Mouse (Mus musculus) inflammation-experienced regulatory T-cells, adult 6 months (primary cell): Measurements from ENCODE around the gene Gypa. TPM values are rescaled to one million over a fixed set of nuclear protein-coding genes. Genes with fewer than 3 reads are reported as not detected.

Experiments used
- ATAC-seq: one replicate; pipeline ENCODE4 v1.8.0; 2017
- polyA plus RNA-seq, 3 experiments: library from polyadenylated mRNA; unstranded; fragments of 100-300 nt; shearing (Covaris generic); gene quantifications; one replicate each; pipeline ENCODE4 v1.2.1; 2017

Gene Gypa
- not detected for polyA plus RNA-seq

DNA sequence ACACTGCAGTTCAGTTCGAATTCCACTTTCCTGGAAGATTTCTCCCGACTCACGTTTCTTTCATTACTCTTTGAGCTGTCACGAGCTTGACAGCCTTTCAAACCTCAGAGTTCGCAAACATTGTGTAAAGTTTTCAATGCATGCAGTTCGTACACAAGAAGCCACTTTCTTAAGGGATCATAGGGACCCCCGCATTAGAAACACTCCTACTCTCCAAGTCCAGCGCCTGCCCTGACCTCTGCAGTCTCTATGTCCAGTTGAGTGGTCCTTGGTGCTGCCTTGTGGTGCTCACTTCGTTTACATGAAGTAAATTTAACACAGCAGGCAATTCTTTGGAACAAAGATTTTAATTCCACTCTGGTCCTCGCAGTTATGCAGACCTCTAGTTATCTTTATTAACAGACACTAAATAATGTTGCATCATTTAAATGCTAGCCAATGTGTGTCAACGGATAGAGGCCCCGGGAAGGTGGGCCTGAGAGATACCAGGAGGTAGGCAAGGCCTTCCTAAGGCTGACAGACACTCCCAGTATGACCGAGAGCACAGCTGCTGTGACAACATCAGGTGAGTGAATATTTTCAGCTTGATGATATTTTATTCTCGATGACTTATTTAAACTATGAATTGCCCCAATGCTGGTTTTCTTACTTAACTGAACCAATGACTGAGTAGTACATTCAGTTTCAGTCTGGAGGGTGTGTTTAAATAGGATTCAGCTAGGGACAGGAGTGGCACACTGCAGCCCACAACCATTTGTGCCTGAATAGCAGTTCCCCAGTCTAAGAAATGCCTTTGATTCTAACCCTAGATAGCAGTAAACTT lies at the start of gene Gypa:
TSS of gene Gypa (plus strand) at position 259 of the 823 bp plus-strand sequence.
- no peak for ATAC-seq

DNA sequence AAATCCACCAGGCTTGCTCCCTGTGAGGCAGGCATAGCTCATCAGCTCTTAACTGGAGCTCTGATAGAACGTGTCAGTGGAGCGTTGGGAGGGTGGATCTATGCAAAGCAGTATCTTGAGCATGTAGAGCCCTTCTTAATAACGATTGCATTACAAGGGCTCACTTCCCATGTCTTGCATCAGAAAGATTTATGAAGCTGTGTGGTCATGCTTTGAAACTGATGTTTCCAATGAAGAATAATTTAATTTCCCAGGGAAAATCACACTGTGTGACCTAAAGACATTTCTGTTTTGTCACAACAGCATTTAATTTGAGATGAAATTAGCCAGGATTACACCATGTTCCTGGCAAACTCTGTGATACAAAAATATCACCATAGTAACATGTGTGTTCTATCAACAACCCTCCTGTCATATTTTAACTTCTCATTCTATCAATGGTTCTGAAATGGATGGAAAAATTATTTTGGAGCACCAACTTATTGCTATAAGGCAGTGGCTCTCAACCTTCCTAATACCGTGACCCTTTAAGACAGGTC lies 49.0 kb upstream of the Gypa start:
- no peak for ATAC-seq

DNA sequence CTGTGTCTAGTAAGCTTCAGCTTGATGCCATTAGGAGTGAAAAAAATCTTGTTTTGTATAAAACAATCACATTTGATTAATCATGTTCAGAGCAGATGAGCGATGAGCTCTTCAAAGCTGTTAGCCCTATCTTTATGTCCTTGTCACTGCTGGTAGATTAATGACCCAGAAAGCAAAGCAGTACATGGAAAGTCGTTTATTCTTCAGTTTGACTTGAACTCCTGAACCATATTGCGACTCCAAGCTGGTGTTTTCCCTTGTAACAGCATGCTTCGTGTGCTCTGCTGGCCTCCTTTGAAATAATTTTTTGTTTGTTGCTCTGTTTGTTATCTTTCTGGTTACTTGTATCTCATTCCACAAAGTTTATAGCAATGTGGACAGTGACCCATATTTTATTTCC lies 46.4 kb upstream of the Gypa start:
- no peak for ATAC-seq

DNA sequence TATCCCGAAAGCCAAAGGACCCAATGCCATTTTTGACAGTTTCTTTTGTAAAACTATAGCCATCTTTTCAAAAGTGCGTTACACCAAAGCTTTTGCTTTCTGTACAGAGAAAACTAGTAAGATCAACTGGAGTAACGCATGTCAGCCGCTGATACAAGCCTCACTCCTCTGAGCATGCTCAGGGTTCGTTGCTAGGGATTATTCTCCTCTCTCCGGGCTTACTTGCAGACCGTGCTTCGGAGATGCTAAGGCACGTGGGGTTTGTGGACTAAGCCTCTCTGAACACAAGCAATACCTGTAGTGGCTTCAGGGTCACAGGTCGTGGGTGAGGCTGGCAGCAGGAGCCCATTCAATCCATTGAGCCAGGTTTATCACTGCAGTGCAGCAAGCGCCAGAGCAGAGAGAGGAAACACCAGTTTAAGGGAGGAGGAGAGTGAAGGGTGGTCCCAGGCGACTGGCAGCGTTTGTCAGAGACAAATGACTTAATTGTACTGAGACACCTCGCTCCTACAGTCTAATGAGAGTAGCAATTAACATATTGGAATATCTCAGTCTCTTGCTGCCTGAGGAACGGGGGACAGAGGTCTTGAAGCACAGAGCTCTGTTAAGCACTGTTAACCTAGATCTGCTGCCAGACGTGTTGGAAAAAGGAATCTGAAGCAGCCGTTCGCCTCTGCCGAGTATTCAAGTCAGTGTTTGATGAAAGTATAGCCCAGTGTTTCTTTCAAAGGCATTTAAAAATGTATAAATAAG lies 41.5 kb upstream of the Gypa start:
- ATAC-seq: no peak

DNA sequence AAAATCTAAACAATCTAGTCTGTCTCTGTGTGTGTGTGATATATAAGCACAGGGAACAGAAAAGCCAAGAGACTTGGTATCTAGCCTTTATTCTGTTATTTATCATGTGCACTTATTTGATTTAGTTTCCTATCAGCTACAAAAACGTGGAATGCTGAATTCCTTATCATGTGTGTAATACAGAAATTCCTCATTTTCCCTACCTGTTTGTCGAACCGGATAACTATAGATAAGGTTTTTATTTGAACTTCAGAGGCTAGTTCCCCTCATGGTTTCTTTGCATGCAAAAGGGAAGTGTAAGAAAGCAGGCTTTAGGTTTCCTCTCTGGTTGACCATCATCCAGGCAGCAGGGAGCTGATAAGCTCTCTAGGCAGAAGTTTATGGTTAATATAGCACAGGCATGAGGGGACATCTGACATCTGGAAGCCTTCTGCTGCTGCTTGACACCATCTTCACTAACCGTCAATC lies 30.1 kb upstream of the Gypa start:
- ATAC-seq: no peak

DNA sequence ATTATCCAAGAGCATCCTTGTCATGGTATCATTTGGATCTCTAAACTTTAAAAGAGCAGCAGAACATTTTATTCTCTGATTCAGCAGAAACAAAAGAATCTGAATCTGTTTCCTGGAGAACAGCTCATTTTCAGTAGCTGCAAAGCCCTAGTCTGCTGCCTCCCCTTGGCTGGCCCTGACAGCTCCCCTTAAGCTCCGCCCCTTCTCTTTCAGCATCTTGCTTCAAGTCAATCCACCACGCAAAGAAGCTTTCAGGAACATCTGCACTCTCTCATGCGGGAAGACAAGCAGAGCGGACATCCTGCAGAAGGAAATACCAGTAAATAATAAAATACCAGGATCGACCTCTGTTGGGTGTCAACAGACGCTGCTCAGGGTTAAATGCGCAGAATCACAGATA lies 18.6 kb upstream of the Gypa start:
- no peak for ATAC-seq

DNA sequence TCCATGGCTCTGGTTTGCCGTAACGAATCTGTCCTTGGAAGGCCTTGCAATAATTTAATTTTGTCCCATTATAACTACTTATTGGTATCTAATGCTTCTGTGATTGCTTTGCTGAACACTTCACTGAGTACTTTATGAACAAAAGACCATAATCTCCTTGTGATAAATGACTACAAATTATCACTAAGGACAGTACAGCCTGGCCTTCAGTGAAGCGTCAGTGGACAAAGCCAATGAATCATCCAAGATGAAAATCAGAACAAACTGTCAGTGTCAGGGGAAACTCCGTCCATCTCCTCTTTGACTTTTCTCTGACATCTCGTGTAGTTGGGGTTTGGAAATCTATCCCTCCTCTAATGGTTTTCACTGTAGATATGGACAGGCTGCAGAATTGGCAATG lies 15.4 kb upstream of the Gypa start:
- no peak for ATAC-seq

DNA sequence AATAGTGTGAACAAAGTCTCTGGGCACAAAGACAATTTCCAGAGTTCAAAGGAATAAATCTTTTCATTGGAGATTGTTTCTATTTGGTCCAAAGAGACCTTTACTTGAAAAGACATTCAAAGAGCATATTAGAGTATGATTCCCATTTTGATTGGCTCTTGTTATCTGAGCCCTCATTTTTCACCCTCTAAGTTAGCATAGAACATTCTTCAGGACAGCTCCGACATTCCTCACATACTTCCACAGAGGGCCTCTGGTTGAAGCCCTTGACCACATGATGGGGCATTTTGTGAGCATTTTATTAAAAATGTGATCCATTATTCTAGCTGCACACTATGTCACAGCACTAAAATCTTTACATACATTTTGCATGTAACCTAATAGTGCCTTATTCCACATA lies 14.5 kb upstream of the Gypa start:
- ATAC-seq: no peak

DNA sequence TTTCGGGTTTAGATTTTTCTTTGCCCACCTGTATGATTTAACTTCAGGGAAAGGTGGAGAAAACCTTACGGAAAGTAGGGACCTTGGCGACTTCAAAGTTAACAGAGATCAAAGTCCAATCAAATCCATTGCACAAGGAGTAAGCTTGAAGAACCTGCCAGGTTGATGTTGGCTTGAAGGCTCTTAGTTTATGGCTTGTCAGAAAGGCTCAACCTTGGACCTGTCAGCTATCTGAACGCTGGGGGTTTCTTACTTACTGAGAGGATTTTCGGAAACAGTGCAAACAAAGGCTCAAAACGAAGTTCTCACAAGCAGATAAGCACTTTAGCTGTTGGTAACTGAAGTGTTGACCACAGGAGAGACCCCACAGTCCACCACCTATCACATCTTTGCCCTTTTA lies 11.4 kb upstream of the Gypa start:
- ATAC-seq: no peak

DNA sequence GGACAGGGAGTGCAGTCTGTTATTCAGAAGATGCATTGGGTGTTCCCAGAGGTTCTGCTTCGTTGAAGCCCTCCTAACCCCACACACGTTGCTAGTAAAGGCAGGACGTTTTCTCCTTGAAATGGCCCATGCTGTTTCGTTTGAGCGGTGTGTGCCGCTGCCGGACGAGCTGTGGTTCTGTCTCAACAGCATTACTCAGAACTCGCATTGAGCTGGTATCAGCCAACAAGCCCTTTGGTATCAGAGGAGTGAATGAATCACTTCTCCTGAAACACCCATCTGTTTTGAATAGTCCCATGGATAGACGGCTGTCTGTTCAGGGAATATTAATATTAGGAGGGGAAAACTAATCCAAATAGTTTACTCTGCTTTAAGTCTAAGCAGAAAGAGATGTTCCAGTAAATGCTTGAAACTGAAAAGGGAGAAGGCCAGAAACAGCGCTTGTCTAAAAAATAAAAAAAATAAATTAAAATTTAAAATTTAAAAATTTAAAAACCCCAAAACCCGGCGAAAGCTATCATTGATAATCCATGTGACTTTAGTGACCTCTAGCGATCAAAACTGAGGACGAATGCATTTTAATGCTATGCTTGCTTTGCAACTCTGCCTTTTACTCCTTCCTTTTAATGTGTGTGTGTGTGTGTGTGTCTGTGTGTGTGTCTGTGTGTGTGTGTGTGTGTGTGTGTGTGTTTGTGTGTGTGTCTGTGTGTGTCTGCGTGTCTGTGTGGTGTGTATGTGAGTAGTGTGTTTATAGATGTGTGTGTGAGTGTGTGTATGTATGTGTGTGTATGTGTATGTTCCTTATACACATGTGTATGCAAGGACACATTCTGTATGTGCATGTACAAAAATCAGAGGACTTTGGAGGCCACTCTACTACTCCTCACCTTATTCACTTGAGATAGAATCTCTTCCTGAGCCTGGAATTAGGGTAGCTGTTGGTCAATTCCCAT lies 10.5 kb upstream of the Gypa start:
- ATAC-seq: no peak

DNA sequence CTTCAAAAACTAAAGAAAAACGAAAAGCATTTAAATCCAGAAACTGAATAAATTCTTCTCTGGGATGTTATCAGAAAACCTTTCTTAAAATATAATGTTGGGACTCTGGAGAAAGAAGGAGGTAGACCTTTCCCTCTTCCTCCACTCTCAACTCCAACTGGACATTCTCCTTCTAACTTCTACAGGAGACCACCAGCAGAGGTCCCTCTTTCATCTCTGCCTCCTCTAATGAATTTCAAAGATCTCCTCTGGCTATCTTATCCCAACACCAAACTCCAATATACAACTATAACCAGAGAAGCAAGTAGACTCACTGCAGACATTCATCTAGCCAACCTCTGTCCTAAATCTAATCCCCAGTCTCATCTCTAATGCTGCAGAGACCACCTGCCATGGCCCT lies 2.0 kb upstream of the Gypa start:
- no peak for ATAC-seq

DNA sequence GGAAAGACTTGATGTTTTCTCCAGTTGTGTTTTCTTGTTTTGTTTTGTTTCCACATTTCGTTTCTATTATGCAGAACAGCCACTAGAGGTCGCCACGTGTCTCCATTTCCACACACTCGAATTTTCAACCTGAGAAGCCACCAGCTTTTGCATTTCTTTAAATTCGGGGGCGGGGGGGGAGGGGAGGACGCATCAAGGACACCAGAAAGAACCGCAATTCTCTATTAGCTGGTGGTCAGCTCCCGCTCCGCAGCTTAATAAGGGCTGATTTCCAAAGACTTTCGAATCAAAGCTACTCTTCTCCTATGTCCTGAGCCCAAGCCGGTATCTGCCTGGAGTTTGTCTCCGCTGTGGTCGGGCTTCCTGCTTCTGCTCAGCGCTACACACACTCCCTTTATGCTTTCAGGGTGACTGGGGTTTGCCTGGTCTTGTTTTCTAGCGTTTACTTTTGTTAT lies 567 bp upstream of the Gypa start:
- ATAC-seq: peak; percentile 48

DNA sequence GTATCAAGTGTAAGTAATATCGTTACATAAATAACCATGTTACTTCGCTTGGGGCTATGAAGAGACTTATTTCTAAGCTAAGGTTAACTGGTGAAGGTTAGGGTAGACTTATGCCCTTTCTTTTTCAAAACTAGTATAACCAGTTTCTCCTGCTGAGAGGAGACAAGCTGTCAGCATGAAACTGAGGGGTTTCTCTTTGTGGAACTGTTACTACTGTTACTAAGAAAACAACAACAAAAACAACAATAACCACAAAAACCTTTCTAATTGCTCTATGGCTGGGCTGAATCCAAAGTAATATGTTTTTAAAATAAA lies 722 bp downstream of the Gypa start:
- ATAC-seq: no peak

DNA sequence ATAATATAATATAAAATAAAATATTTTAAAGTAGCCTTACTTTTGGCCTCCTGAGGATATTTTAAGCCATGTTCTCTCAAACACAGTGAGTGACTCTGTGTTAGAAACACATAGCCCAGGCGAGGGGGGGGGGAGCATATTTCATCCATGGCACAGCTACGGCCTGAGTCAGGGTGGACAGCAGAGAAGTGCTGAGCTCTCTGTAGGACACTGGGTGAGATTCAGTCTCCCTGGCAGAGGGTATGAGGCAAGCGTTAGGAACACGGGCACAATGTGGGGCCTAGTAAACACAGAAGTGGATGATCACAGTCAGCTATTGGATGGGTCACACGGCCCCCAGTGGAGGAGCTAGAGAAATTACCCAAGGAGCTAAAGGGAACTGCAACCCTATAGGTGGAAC lies 1.2 kb downstream of the Gypa start:
- no peak for ATAC-seq

DNA sequence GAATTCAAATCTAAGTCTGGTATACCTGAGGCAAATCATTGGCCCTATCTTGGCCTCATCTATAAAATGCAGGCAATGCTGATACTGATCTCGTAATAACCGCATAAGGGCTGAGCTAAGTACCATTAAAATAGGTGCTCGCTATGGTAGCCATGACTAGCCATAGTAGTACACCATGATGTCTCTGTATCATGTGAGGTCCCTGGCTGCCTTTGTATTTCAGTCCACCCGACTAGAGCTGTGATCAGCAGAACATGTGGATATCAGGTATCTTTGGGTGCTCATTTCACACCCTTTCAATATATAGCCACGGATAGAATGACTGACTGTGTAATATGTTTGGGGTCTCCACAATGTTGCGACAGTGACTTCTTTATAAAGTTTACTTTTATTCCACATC lies 1.9 kb downstream of the Gypa start:
- ATAC-seq: no peak

DNA sequence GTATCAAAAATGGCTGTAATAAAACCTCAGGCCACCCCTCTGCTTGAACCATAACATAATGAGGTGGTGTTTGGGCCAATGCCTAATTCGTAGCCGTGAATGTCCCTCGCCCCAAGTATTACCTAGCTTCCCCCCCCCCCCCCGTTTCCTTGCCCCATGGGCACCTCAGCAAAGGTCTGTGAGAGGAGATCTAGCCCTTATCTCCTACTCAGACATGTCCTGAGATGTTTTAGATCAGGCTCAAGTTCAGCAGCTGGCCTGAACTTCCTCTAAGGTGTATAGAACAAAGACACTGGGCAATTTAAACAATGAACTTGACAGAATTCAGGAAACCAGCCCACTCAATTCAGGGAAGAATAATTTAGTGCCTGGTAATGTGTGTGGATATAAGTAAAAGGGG lies 3.7 kb downstream of the Gypa start:
- ATAC-seq: no peak

DNA sequence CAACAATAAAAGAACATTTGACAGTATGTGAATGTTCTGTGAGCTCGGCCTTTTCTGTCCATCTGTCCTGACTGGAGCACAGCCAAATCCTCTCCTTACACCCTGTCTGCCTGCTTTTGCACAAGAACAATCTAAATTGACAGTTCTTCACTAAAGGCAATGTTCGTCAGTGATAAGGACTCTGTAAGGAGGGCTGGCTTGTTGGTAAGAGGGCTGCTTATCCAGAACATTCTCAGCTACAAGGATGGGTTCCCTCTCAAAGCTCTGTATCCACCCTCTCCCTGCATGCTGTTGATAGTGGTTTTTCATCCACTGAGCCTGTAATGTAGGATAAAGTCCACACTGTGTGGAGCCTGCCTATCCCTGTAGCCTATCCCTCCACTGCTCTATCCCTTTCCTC lies 6.7 kb downstream of the Gypa start:
- ATAC-seq: no peak

DNA sequence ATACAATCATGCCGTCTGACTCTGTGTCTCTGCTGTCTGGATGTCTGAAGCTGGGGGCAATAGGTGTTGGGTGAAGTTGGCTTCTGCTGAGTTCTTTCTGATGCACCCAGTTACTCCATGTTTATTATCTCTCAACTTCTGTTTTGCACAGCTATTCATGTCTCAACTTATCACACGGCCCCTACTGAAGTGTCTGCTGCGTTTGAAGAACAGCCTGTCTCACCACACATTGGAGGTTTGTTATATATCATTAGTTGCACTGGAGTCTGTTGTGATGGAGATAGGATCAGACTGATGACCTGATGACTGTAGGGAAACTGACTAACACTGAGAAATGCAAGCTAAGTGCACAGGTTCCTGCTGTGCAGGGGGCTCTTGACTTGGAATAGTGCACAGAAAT lies 7.2 kb downstream of the Gypa start:
- ATAC-seq: no peak

DNA sequence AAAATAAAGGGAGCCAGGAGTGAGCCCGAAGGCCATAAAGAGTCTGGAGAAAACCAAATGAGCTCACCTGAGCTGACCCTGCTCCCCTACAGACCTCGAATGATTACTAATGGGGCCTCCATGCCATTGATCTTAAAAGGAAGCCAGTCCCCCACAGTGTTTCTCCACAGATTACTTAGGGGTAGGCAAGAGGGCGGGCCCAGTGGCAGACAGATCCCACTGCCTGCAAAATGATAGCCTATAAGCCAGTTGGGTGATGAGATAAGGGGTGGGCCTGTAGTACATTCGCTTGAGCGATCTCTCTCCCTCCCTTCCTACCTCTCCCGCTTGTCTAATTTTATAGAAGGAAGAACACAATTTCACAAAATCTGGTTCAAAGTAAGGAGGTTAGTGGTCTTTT lies 7.7 kb downstream of the Gypa start:
- no peak for ATAC-seq

DNA sequence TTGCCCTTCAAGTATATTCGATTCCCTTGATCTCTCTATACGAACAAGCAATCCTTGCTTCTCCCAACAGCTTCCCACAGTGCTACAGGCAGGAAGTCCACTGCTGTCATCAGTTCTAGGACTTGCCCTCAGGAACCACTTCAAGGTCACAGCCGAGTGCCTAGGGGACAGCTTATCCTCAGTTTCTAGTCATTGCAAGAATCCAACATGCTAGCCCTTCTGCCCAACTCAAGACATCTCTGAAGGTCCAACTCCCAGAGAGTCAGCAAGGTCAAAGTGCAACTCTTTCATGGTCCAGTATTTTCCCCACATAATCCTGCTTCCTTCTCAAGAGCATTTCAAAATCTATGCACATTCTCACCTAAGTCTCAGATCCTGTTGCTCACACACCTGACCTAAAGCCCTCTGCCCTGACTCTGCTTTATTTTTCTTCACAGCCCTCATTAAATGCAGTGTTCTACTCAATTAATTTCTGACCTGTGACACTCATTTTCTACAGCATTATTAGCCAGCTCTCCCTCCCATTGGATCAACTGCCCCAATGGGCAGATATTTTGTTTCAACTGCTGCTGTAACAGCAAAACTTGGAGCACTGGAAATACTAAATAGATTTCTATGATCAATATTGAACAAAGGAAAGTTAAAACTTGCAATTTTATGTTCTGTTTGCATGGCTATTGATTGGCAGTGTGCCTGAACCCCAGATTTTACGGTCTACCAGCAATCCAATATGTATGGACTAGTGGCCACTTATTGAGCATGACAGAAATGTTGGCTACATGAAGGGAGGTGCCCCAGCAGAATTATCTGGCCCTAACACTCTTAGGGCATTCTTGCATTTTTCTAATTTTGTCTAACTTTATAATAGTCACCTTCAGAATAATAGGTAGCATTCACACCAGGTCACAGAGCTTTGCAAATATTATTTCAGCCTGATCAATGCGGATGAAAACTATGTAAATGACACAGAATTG lies 33.1 kb downstream of the Gypa start:
- no peak for ATAC-seq

DNA sequence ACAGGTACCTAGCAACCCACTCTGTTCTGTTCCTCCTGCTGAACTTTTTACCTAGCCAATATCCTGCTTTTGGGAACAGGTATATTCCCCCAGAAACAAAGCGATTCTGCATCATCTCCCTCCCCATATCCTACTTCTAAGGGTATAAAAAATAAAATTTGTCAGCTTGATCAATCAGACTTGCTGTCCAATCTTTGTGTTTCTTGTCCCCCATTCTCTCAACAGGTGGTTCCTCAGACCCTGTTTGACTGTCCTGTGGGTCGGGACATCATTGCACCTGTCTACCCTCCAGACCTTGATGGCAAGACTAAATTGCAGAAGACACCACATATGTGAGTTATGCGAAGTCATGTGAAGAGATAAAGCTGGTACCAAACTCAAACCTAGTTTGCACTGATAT lies 48.3 kb downstream of the Gypa start:
- ATAC-seq: no peak

DNA sequence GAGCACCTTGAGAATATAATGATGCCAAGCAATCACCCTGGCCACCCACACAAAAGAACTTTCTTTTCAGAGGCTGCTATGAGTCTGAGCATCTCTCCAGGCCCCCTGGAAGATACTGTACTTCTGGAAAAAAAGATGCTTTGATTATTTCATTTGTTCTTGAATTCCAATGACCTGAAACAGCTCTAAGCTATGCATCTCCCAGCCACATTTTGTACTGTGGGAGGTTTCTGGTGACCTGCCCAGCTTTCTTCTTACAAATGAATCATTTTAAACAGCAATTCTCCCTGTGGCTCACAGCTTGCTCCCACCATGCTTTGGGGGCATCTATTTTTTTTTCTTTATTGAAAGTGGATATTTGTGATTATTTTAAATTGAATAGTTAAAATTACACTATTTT lies 56.9 kb downstream of the Gypa start:
- ATAC-seq: no peak
